Mouse (Mus musculus) MEL (cell line): Measurements from ENCODE around the gene Kctd13. TPM values are rescaled to one million over a fixed set of nuclear protein-coding genes. Genes with fewer than 3 reads are reported as not detected.

Source experiments
- DNase-seq: peaks from one replicate; pipeline ENCODE4 v3.0.0; 2011; ENCODE audit warnings: low read depth, low spot score
- H3K27ac ChIP-seq: 2 replicates; pipeline ENCODE4 v1.5.1; 2012; ENCODE audit warnings: low read depth, mild to moderate bottlenecking, control low read depth, low read length, moderate library complexity; ENCODE audit not compliant: control insufficient read depth
- H3K27me3 ChIP-seq, 2 experiments: fragments of 150-350 bp in 1 of 2; sonication (generic) in 1 of 2; 2 replicates each; pipeline ENCODE4 v1.6.1; 2012; ENCODE audit warnings: low read length in 2 of 2, mild to moderate bottlenecking in 2 of 2, improper control_type of control experiment in 1 of 2, moderate library complexity in 1 of 2; ENCODE audit not compliant: insufficient read depth in 2 of 2, control insufficient read depth in 1 of 2
- H3K36me3 ChIP-seq, 2 experiments: 2 replicates each; pipeline ENCODE4 v1.6.1; 2012 to 2014; ENCODE audit warnings: low read length in 2 of 2, improper control_type of control experiment in 1 of 2, inconsistent platforms in 1 of 2, mild to moderate bottlenecking in 1 of 2; ENCODE audit not compliant: insufficient read depth in 2 of 2, control insufficient read depth in 1 of 2
- H3K4me1 ChIP-seq, 2 experiments: fragments of 150-350 bp in 1 of 2; sonication (generic) in 1 of 2; 2 replicates each; pipeline ENCODE4 v1.6.1; 2012; ENCODE audit warnings: low read length in 2 of 2, improper control_type of control experiment in 1 of 2, mild to moderate bottlenecking in 1 of 2; ENCODE audit not compliant: insufficient read depth in 2 of 2, control insufficient read depth in 1 of 2
- H3K4me3 ChIP-seq, 2 experiments: fragments of 150-350 bp in 1 of 2; sonication (generic) in 1 of 2; 2 replicates each; pipeline ENCODE4 v1.5.1; 2012; ENCODE audit warnings: low read depth in 2 of 2, low read length in 2 of 2, mild to moderate bottlenecking in 2 of 2, moderate library complexity in 2 of 2, control low read depth in 1 of 2, improper control_type of control experiment in 1 of 2; ENCODE audit not compliant: control insufficient read depth in 1 of 2, insufficient read depth in 1 of 2
- H3K79me2 ChIP-seq: 2 replicates; pipeline ENCODE4 v1.6.1; 2012; ENCODE audit warnings: mild to moderate bottlenecking, low read length, moderate library complexity; ENCODE audit not compliant: control insufficient read depth, poor library complexity, insufficient read depth
- H3K9ac ChIP-seq: 2 replicates; pipeline ENCODE4 v1.6.1; 2012; ENCODE audit warnings: low read depth, mild to moderate bottlenecking, control low read depth, low read length, moderate library complexity; ENCODE audit not compliant: control insufficient read depth, poor library complexity, severe bottlenecking
- H3K9me3 ChIP-seq: fragments of 150-350 bp; sonication (generic); replicated peaks from 2 replicates; pipeline ENCODE4 v1.6.1; 2012; ENCODE audit warnings: mild to moderate bottlenecking, low read length, improper control_type of control experiment, moderate library complexity; ENCODE audit not compliant: insufficient read depth
- BHLHE40 ChIP-seq: IDR thresholded peaks from 2 replicates; pipeline ENCODE4 v1.6.1; 2012; ENCODE audit warnings: low read depth, mild to moderate bottlenecking, inconsistent platforms, low read length, improper control_type of control experiment, borderline replicate concordance
- CHD1 ChIP-seq: IDR thresholded peaks from 2 replicates; pipeline ENCODE4 v1.6.1; 2012; ENCODE audit warnings: low read depth, mild to moderate bottlenecking, inconsistent platforms, low read length, improper control_type of control experiment
- EP300 ChIP-seq, 2 experiments: IDR thresholded peaks; 2 replicates each; pipeline ENCODE4 v1.6.1; 2011; ENCODE audit warnings: improper control_type of control experiment in 2 of 2, low read length in 2 of 2, low read depth in 1 of 2, mild to moderate bottlenecking in 1 of 2
- GABPA ChIP-seq: IDR thresholded peaks from 2 replicates; pipeline ENCODE4 v1.6.1; 2012; ENCODE audit warnings: low read depth, mild to moderate bottlenecking, inconsistent platforms, low read length, improper control_type of control experiment, moderate library complexity
- GATA1 ChIP-seq: IDR thresholded peaks from 2 replicates; pipeline ENCODE4 v1.6.1; 2011; ENCODE audit warnings: low read depth, low read length, improper control_type of control experiment
- KAT2A ChIP-seq: conservative IDR thresholded peaks from 2 replicates; pipeline ENCODE4 v1.6.1; 2012; ENCODE audit warnings: low read depth, low read length, improper control_type of control experiment, inconsistent platforms
- MAFK ChIP-seq: IDR thresholded peaks from 2 replicates; pipeline ENCODE4 v1.6.1; 2011; ENCODE audit warnings: low read depth, mild to moderate bottlenecking, low read length, improper control_type of control experiment, borderline replicate concordance
- MAZ ChIP-seq: IDR thresholded peaks from 2 replicates; pipeline ENCODE4 v1.6.1; 2012; ENCODE audit warnings: low read depth, mild to moderate bottlenecking, inconsistent platforms, low read length, improper control_type of control experiment
- MYB ChIP-seq: IDR thresholded peaks from 2 replicates; pipeline ENCODE4 v1.6.1; 2011; ENCODE audit warnings: mild to moderate bottlenecking, low read depth, low read length, improper control_type of control experiment
- POLR2A ChIP-seq, 2 experiments: IDR thresholded peaks; 2 replicates each; pipeline ENCODE4 v1.6.1; 2011 to 2012; ENCODE audit warnings: low read length in 2 of 2, mild to moderate bottlenecking in 2 of 2, control low read depth in 1 of 2, improper control_type of control experiment in 1 of 2, low read depth in 1 of 2, moderate library complexity in 1 of 2; ENCODE audit not compliant: control insufficient read depth in 1 of 2, insufficient read depth in 1 of 2, poor library complexity in 1 of 2
- POLR2AphosphoS5 ChIP-seq: IDR thresholded peaks from 2 replicates; pipeline ENCODE4 v1.6.1; 2012; ENCODE audit warnings: low read depth, borderline replicate concordance, mild to moderate bottlenecking, inconsistent platforms, low read length, moderate library complexity, mixed read lengths
- RAD21 ChIP-seq: IDR thresholded peaks from 2 replicates; pipeline ENCODE4 v1.6.1; 2011; ENCODE audit warnings: mild to moderate bottlenecking, low read depth, low read length, improper control_type of control experiment
- RCOR1 ChIP-seq: IDR thresholded peaks from 2 replicates; pipeline ENCODE4 v1.6.1; 2012; ENCODE audit warnings: low read depth, mild to moderate bottlenecking, inconsistent platforms, low read length, improper control_type of control experiment
- TBP ChIP-seq: IDR thresholded peaks from 2 replicates; pipeline ENCODE4 v1.8.0; 2011; ENCODE audit warnings: low read depth, low read length, improper control_type of control experiment
- TCF12 ChIP-seq: IDR thresholded peaks from 2 replicates; pipeline ENCODE4 v1.6.1; 2014; ENCODE audit warnings: low read depth, mild to moderate bottlenecking, inconsistent platforms, low read length, improper control_type of control experiment, moderate library complexity
- UBTF ChIP-seq: IDR thresholded peaks from 2 replicates; pipeline ENCODE4 v1.6.1; 2012; ENCODE audit warnings: low read depth, mild to moderate bottlenecking, inconsistent platforms, low read length, improper control_type of control experiment, moderate library complexity, borderline replicate concordance; ENCODE audit not compliant: insufficient read depth
- USF1 ChIP-seq: IDR thresholded peaks from 2 replicates; pipeline ENCODE4 v1.6.1; 2014; ENCODE audit warnings: low read depth, mild to moderate bottlenecking, inconsistent platforms, low read length, improper control_type of control experiment, moderate library complexity
- USF2 ChIP-seq, 2 experiments: IDR thresholded peaks; 2 replicates each; pipeline ENCODE4 v1.6.1; 2011 to 2012; ENCODE audit warnings: improper control_type of control experiment in 2 of 2, low read length in 2 of 2, borderline replicate concordance in 1 of 2, inconsistent platforms in 1 of 2, low read depth in 1 of 2, mild to moderate bottlenecking in 1 of 2; ENCODE audit not compliant: insufficient read depth in 1 of 2
- ZKSCAN1 ChIP-seq: IDR thresholded peaks from 2 replicates; pipeline ENCODE4 v1.6.1; 2012; ENCODE audit warnings: low read depth, mild to moderate bottlenecking, inconsistent platforms, low read length, improper control_type of control experiment, moderate library complexity
- ZNF384 ChIP-seq: IDR thresholded peaks from 2 replicates; pipeline ENCODE4 v1.6.1; 2012; ENCODE audit warnings: low read depth, mild to moderate bottlenecking, inconsistent platforms, low read length, improper control_type of control experiment
- polyA plus RNA-seq, 2 experiments: library from polyadenylated mRNA; stranded (reverse) in 1 of 2; unstranded in 1 of 2; fragments of >175 nt in 1 of 2; fragments of >200 nt in 1 of 2; gene quantifications; 2 replicates each; pipeline versions ENCODE4 v1.2.1 to v1.2.4; 2012; ENCODE audit warnings: low replicate concordance in 2 of 2, low read depth in 1 of 2; ENCODE audit not compliant: insufficient read length in 2 of 2, insufficient read depth in 1 of 2, missing spikeins in 1 of 2
- total RNA-seq: library from RNA; depleted of rRNA; stranded (reverse); fragments of 300-350 nt; gene quantifications from 2 replicates; pipeline ENCODE4 v1.2.3, GENCODE M21; 2012

Kctd13 gene
- total and polyA plus RNA-seq, 3 experiments = 17.7 to 26.2 TPM; not detected in 1

DNA sequence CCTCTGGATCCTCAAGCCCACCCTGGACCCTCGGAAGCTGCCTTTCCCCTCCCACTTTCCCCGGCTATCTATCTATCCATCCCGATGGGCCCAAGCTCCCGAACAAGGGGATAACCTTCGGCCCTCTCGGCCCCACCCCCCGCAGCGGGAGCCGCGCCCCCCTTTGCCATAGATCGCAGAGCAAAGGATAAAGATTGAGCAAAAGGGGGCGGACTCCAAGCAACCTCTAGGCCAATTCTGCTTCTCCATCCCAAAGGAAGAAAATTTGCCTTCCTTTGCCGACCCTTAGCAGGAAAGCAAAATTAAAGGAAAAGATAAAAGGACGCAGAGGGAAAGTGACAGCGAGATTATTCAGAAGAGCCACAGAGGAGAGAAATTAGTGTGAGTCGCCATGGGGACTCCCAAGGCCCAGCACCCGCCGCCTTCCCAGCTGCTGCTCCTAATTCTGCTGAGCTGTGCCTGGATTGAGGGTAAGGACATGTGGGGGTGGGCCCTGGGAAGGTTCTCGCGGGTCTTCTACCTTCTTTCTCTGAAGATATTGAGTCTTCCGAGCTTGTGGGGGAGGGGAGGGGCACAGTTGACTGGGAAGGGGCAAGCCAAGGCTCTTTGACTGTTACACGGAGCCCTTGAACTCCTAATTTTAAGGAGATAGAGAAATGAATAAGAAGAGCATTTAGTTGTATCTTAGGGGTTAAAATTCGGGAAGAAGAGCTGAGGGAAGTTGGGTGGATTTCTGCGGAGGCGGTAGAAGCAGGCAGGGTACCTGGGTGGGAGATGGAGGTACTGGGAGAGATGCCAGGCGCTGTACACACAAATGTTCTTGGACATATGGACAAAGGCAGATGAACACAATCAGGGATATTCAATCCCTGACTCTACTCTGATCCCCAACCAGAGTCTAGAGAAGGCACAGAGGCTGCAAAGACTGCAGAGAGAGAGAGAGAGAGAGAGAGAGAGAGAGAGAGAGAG lies 22.3 kb downstream of the Kctd13 start:
- no peak overlapping the region for H3K4me3 ChIP-seq
- H3K4me1 ChIP-seq = peaks cover 0 to 9% of the 10 kb centered on the region in 2 experiments; a peak in 2 of 4 replicates
- no peak overlapping the region for H3K9ac ChIP-seq
- H3K27ac ChIP-seq = no peak overlapping the region
- H3K79me2 ChIP-seq = no peaks in the 10 kb centered on the region
- no peak for TF ChIP-seq USF2 (IDR thresholded peaks at IDR 0.05; ENCODE audit: borderline replicate concordance in 1 of 2, insufficient read depth in 1 of 2, low read depth in 1 of 2, low read length in 2 of 2)
- TF ChIP-seq ZKSCAN1 = no peak
- TF ChIP-seq EP300 (IDR thresholded peaks at IDR 0.05; ENCODE audit: low read depth in 1 of 2, low read length in 2 of 2) = no peak
- no peak for TF ChIP-seq RCOR1
- no peak for TF ChIP-seq MAFK
- no peak for TF ChIP-seq RAD21
- no peak for TF ChIP-seq GABPA
- no peak for TF ChIP-seq TCF12
- no peak for TF ChIP-seq KAT2A
- TF ChIP-seq MYB = no peak
- TF ChIP-seq USF1 = no peak
- TF ChIP-seq POLR2A (IDR thresholded peaks at IDR 0.05; ENCODE audit: control insufficient read depth in 1 of 2, insufficient read depth in 1 of 2, low read depth in 1 of 2, low read length in 2 of 2, poor library complexity in 1 of 2) = no peak
- no peak for TF ChIP-seq TBP
- no peak for TF ChIP-seq UBTF
- no peak for TF ChIP-seq CHD1
- TF ChIP-seq ZNF384 = no peak
- TF ChIP-seq MAZ = no peak
- TF ChIP-seq POLR2AphosphoS5 = no peak
- TF ChIP-seq GATA1 = no peak
- TF ChIP-seq BHLHE40 = no peak
- H3K27me3 ChIP-seq = no peaks in the 10 kb centered on the region
- H3K36me3 ChIP-seq = no peaks in the 10 kb centered on the region
- no peak for DNase-seq
- H3K9me3 ChIP-seq = no peaks in the 10 kb centered on the region
